Mouse (Mus musculus) layer of hippocampus, adult 11-12 months (tissue): ENCODE data around the gene Gm4881.
A peak's percentile ranks its signal among the peaks of the same experiment; 100 is the strongest.

ENCODE experiments used
- DNase-seq: peaks from one replicate; pipeline ENCODE4 v3.0.0; 2022; ENCODE audit warnings: low spot score

Gene Gm4881

DNA sequence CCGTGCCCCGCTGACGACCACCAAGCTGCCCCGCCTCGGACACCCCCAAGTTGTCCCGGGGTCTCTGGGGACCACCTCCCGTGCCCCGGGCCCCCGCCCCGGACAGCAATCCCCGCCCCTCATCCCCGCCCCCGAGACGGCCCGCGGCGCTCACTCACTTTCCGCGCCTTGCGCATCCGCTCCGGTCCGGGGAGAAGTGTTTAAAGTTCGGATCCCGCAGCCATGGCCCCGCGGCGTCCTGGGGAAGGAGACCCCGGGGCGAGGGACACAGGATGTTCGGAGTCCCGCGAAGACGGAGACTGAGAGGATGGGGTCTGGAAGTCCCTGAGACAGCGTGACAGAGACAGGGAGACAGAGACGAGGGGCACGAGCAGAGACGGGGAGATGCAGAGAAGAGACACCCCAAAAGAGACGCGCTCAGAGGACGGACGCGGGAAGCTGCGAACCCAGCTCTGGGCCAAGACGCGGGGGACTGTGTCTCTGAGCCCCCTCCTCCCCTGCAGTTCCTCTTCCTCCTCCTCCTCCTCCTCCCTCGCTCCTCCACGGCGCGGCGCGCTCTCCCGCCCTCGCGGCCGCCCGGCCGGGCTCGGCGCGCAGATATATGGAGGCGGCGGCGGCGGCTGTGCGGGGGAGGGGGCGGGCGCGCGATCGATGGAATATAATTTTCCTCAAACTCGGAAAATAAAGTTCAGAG lies at the start of gene Gm4881:
TSS of gene Gm4881 (minus strand) at position 238 of the 694 bp plus-strand sequence.
- no peak for DNase-seq

DNA sequence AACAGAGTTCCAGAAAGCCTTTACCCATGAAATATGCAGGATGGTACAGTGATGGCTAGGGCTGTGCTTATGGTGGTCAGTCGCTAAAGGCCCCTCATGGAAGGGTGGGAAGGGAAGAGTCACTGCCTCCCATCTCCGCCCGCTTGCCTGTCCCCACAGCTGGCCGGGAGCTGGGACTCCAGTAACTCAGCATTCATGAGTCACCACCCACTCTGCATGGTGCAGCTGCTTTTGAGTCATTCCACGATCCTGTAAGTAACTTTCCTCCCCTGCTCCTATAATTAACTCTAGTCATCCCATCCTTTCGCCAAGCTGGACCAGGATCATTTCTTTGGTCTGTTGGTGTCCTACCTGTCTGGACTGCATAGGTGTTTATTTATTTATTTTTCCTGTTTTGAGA lies 48.8 kb upstream of the Gm4881 start:
- DNase-seq = no peak

DNA sequence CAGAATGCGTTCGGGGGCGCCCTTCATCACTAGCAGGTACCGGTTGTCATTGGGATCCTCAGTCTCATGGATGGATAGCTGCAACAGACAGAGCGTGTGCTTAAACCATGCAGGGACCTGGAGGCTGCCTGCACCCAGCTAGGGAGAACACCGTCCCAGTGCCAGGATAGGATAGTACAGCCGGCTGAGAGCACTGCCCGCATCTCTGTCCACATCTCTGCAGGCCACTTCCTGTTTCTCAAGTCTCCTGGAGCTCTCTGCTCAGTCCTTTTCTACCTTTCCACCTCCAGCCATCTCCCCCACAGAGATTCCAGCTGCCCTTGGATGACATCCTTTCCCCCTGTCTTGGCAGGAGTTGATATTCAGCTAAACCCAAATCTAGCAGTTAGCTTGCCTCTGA lies 46.2 kb upstream of the Gm4881 start:
- no peak for DNase-seq

DNA sequence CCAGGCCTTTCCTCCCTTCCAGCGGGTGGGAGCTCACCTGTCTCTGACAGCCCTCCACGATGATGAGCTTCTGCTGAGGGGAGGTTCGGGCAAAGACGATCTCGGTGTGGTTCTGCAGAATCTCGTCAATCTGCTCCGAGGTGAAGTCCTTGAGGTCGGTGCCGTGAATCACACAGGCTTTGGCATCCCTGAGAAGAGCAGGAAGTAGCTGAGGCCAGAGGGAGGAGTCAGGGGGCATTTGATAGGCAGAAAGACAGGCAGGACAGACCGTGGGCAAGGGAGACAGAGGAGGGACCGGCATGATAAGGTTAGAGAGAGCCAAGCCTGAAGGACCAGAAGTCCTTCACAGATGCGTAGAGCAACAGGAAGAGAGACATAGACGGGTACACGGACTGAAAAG lies 43.6 kb upstream of the Gm4881 start:
- DNase-seq = no peak

DNA sequence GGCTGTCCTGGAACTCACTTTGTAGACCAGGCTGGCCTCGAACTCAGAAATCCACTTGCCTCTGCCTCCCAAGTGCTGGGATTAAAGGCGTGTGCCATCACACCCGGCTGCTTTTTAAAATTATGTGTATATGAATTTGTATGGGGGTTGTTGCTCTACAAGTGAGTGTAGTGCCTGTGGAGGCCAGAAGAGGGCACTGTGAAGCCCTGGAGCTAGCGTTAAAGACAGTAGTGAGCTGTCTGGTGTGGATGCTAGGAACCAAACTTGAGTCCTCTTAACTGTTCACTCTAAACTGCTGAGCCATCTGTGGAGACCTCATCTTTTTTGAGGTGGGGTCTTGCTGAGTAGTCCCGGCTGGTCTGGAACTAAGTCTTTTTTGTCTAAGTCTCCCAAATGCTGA lies 41.5 kb upstream of the Gm4881 start:
- DNase-seq = no peak

DNA sequence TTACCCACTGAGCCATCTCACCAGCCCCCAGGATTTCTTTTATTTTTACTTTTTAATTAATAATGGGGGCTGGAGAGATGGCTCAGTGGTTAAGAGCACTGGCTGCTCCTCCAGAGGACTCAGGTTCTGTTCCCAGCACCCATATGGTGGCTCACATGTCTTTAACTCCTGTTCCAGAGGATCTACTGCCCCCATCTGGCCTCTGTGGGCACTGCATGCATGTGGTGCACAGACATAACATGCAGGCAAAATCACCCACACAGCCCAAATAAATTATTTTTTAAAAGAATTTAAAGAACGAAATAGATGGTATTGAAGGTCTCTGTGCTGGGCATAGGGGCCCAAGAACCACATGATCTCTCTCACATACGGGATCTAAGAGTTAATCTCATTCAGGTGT lies 40.0 kb upstream of the Gm4881 start:
- no peak for DNase-seq

DNA sequence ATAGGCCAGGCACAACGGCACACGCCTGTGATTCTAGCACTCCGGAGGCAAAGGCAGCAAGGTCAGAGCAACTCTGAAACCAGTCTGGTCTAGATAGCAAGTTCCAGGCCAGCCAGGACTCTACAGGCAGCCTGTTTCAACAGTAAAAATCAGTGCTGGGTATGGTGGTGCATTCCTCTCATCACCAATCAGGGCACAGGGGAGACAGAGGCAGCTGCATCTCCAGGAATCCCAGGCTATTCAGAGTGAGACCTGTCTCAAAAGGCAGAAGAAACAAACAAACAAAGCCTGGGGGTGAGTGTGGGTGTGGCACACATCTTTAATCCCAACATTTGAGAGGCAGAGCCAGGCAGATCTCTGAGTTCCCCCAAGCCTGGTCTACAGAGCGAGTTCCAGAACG lies 39.1 kb upstream of the Gm4881 start:
- DNase-seq = no peak

DNA sequence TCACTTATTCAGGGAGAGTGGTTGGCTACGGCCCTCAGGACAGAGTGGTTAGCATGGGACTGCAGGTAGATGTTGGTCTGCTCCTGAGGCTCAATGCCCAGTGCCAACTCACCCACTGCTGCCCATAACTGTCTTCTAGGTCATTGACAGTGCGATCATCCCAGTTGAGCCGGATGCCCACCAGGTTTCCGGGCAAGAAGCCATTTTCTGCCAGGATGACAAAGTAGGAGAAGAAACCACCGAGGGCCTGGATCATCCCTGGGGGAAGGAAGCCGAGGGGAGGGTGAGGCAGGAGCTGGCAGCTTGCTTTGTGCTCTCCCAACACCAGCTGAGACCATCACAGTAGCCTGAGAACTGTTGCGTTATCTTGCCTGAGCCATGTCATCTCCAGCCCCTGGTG lies 36.1 kb upstream of the Gm4881 start:
- no peak for DNase-seq

DNA sequence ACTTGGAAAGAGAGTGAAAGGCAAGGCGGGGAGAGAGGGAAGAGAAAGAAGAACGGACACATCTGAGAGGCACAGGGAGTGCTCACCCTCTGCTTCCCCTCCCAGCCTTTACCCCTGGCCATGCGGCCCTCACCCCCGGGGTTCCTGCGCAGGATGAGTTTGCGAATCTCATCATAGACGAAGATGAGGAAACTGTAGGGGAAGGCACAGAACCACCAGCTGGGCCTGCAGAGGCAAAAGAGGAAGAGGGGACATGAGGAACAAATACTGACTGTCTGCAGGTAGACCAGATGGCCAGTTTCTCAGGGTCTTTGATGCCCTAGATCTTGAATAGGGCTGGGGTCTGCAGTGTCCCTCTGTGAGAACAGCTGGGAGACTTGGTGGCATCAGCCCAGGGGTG lies 34.5 kb upstream of the Gm4881 start:
- no peak for DNase-seq

DNA sequence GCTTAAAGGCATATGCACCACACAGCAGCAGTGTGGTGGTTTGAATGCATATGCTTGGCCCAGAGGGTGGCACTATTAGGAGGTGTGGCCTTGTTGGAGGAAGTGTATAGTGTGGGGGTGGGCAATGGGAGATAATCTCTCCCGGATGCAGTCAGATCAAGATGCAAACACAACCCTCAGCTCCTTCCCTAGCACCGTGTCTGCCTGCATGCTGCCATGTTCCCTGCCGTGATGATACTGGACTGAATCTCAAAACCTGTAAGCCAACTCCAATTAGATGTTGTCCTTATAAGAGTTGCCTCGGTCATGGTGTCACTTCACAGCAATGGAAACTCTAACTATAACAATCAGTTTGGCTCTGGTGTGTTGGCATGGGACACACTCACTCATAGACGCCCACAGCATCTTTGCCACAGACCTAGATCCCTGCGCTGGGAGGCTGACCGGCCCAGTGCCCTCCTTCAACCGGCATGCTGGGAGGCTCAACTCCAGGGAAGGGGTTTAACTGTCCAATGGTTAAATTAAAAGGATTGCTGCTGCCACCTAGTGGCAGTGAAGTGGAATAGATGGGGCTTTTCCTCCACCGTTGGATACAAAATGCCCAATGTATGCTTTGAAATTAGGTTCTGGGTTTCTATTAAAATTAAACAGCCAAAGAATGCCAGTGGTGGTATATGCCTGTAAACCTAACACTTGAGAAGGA lies 30.8 kb upstream of the Gm4881 start:
- no peak for DNase-seq

DNA sequence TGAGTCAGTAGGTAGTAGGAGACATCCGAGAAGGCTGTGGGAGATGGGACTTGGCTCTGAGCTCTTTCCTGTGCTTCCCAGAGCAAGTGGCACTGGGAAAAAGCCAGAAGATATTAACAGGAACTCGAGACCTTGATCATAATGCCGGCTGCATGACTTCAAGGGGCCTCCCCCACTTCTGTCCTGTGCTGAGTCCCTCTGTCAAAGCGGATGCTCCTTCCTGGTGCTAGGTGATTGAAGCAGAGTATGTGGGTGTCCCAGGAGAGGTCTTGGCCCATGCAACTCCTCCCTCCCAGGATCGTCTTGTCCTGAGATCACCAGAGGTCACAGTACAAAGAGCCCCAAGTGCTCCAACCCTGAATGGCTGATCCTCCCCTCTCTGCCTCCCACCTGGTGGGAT lies 29.6 kb upstream of the Gm4881 start:
- DNase-seq = no peak

DNA sequence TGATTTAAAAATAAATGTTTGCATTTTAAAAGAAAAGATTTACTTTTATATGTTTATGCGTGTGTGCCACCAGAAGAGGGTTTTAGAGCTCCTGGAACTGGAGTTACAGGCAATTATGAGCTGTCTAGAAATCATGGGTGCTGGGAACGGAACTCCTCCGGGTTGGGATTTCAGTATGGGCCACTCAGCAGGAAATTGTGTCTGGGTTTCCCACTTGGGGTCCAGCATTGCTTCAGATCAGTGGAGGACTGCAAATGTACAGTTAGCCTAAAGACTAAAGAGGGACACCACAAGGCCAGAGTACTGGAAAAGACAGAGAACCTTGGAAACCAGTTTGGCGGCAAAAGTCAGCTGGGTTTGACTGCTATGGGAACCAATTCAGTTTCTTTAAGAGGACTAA lies 28.9 kb upstream of the Gm4881 start:
- DNase-seq = no peak

DNA sequence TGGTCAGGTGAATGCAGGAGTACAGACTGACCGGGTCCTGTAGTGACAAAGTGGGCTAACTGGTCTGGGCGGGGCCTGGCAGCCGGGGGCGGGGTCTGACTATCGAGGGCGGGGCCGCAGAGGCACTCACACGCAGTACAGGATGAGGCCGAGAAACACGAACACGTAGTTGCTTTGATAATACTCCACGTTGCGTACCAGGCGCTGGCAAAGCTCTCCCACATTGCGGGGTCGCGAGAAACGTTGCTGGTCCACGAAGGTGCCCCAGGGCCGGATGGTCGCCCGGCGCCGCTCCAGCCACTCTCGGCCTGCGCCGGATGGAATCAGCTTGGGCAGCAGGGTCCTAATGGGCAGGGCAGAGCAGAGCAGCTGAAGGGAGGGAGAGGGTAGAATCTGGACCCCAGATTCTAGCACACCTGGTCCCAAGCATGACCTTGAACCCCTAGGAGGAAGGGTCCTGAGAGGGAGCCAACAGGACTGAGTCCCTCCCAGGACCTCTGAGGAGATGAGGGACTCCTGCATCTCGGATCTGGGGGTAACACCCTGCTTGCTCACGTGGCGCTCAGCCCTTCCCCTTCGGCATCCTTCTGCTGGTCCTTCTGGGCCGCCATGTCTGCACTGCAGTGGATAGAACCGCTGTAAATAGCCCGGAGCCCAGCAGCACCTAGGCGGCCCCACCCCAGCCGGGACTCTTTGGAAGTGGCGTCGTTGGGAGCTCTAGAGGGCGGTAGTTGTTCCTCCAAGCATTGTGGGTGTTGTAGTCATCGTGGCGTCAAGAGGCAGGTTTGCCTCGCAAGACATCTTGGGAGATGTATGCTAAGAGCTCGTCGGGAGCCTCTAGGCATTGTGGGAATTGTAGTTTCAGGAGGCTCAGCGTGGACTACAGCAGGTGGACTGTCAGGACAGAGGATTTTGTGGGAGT lies 27.9 kb upstream of the Gm4881 start, which contains the start of gene Rabac1:
TSS of gene Rabac1 (minus strand) at position 783 of the 922 bp plus-strand sequence.
- peak; percentile 95 for DNase-seq

DNA sequence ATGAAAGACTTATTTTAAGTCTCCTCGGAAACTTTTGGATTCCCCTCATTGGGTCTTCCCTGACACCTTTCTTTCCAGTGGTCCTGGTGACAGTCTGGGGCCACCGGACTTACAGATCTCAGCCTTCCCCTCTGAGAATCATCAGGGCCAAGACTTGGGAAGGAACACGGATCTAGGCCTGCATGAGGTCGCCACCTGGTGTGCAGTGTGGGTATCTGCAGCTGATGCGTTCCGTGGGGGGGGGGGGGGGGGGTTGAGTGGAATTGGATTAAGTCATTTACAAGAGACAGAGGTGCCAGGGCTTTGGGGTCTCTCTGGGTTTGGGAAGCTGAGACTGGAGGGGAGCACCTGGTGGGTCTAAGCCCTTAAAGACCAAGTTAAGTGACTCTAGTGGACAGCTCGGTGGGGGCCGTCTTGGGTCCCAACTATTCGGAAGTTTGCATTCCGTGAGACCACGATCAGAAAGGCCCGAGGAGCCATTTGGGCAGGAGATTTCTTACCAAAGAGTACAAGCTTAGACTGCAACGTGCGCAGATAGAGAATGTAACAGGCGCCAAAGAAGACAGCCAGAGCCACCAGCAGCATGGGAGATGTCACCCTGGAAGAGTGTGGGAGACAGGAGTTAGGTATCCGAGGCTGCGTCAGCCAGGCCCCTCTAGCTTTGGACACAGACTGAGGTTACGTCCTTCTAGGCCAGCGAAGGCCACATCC lies 27.1 kb upstream of the Gm4881 start:
- no peak for DNase-seq

DNA sequence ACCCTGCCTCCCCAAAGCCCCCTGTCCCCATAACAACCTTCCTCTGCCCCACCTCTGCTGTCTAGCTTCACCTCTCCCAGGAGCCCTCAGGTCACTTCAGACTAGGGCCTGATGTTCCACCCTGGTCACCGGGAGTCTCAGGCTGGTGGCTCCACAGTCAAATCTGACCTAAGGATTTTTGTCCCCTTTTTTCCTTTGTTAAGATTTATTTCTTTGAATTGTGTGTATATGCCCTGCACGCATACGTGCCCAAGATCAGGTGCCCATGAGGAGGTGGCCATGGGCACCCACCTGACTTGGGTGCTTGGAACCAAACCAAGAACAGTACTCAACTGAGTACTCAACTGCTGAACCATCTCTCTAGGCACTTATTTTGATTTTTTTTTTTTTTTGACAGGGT lies 26.0 kb upstream of the Gm4881 start:
- no peak for DNase-seq

DNA sequence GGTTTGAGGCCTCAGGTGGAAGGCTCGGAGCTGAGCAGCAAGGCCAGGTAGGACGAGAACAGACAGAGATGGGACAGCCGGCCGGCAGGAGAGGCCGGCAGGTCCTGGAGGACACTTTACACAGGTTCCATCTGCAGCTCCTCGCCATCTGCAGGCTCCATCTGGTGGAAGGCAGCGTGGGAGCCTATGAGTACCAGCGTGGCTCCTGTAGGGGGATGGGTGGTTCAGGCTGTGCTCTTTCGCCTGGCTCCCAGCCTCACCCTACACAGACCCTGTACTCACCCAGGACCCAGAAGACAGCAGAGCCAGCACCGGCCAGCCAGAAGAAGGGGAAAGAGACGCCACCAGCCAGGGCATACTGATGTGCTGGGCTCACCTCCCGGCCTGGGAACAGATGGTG lies 25.5 kb upstream of the Gm4881 start:
- peak; percentile 68 for DNase-seq

DNA sequence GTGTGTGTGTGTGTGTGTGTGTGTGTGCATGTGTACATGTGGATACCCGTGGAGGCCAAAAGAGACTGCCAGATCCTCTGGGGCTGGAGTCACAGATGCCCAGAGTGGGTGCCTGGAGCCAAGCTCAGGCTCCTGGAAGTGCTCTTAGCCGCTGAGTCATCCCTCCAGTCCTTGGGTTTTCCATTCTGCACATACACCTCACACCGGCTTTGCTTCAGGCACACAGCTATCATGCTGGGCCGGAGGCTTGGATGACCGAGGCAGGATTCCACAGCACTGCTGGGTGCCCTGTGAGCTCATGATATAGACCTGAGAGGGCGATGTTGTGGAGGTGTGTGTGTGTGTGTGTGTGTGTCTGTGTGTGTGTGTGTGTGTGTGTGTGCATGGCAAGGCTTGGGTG lies 24.2 kb upstream of the Gm4881 start:
- DNase-seq = no peak

DNA sequence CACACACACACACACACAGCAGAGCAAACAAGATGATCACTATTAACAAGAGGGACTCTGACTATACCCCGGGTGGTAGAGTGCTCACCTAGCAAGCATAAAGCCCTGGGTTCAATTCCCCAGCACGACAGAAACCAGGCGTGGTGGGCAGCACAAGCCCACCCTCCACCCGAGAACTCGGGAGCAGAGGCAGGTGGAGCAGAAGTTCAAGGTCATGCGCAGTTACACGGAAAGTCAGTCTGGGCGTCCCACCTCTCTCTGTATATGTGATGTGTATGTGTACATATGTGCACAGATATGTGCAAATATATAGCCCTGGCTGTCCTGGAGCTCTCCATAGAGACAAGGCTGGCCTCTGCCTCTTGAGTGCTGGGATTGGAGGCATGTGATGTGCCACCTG lies 23.7 kb upstream of the Gm4881 start:
- no peak for DNase-seq

DNA sequence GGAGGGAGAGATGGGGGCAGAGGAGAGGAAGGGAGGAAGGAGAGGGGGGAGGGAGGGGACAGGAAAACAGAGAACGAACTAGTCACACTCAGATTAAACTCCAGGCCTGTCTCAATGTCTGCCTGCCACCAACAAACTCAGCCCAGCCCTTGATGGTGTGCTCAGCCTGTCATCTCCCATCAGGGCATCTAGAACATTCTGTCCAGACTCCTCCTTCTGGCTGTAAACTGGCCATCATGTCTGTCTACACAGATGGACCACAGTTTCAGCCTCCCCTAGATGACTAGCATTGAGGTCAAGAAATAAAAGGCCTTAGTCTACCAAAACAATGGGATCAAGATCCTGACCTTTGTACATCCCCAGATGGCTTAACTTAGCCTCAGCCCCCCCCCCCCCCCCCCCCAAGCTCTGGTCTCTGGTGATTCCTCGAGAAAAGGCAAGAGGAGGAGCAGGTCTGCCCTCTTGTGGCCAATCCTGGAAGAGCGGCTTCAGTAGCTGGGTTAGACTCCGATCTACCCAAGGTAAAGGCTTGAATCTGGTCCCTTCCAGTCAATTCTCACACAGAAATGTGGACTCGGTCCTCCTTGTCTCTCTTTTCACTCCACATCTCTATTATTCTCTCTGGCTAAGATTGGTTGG lies 20.7 kb upstream of the Gm4881 start:
- peak; percentile 89 for DNase-seq

DNA sequence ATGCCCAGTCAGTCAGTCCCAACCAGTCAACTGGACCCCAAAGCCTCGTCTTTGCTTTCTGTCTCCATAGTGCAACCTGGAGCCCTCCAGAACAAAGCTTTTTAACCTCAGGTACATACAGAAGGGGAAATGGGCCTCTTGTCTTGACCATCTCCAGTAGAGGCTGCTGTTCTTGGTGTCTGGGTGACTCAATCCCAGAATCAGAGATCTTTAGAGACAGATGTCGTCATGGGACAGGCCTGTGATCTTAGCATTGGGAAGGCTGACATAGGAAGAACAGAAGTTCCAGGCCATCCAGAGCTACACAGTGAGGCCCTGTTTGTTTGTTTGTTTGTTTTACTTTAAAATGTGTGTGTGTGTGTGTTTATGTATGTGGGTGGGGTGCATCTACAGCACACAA lies 20.0 kb upstream of the Gm4881 start:
- no peak for DNase-seq

DNA sequence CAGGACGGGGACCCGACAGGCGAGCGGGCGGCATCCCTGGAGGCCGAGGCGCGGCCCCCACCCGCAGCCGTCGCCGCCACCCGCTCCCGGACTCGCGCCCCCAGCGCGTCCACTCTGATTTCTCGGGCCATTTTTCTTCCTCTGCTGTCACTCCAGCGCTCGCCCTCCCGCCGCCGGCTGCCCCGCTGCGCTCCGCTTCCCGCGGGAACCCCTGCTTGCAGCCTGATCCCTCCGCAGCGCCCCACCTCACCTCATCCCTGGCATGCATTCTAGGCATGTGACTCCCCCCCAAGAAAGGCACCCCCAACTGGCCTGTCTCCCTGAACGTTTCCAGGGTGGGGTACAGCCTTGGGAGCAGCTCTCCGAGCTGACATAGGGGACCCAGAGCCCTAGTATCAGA lies 10.9 kb upstream of the Gm4881 start:
- DNase-seq = no peak

DNA sequence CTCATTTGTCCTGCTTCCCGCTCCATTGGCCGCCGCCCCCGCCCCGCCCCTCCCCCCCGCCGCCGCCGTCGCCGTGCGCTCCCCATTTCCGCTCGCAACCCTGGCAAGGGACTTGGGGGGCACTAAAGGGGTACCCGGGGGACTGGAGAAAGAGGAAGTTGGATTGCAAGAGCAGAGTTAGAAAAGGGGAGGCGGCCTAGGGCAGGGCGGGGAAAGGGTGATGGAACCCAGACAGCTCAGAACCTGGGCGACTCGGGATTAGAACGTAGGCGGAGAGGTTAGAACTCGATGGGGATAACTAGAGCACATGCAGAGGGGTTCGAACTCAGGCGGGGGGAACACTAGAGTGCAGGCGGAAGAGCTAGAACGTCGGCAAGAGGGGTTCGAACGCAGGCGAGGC lies 10.2 kb upstream of the Gm4881 start:
- no peak for DNase-seq
